Mouse (Mus musculus): ENCODE results near the gene Tuba1c.

GRCm38 (mm10) chr15:99011946-99012345 lies 17.7 kb upstream of the Tuba1c start:
- TF ChIP-seq POLR2A (IDR thresholded peaks at IDR 0.05; ENCODE audit: borderline replicate concordance, low read depth, low read length) = no peak
- TF ChIP-seq CTCF (IDR thresholded peaks at IDR 0.05; ENCODE audit: low read depth, low read length) = no peak
